Mouse (Mus musculus) heart, embryonic 11.5 days (tissue): Measurements from ENCODE around the gene Adora2a. TPM values are rescaled to one million over a fixed set of nuclear protein-coding genes. Genes with fewer than 3 reads are reported as not detected.

Experiments used
- ATAC-seq: fragments of 200-750 bp; cut with Nextera tagmentation; replicated peaks from 2 replicates; pipeline ENCODE4 v1.8.0; 2017; ENCODE audit warnings: moderate library complexity; ENCODE audit not compliant: insufficient number of reproducible peaks, low FRiP score, low TSS enrichment
- H3K27ac ChIP-seq: fragments of 300-500 bp; sonication (generic); 2 replicates; pipeline ENCODE4 v1.5.1; 2014; ENCODE audit warnings: mild to moderate bottlenecking, low read depth, low read length
- H3K27me3 ChIP-seq: fragments of 300-500 bp; sonication (generic); 2 replicates; pipeline ENCODE4 v1.6.1; 2014; ENCODE audit warnings: mild to moderate bottlenecking, low read length, mixed read lengths; ENCODE audit not compliant: control insufficient read depth, insufficient read depth
- H3K36me3 ChIP-seq: fragments of 300-500 bp; sonication (generic); 2 replicates; pipeline ENCODE4 v1.6.1; 2014; ENCODE audit warnings: mild to moderate bottlenecking, low read length, moderate library complexity, mixed read lengths; ENCODE audit not compliant: control insufficient read depth, insufficient read depth
- H3K4me1 ChIP-seq: fragments of 300-500 bp; sonication (generic); 2 replicates; pipeline ENCODE4 v1.6.1; 2014; ENCODE audit warnings: low read length; ENCODE audit not compliant: control insufficient read depth, insufficient read depth
- H3K4me2 ChIP-seq: fragments of 300-500 bp; sonication (generic); 2 replicates; pipeline ENCODE4 v1.6.1; 2014; ENCODE audit warnings: mild to moderate bottlenecking, moderate library complexity
- H3K4me3 ChIP-seq: fragments of 300-500 bp; sonication (generic); 2 replicates; pipeline ENCODE4 v1.5.1; 2014; ENCODE audit warnings: low read depth, low read length
- H3K9ac ChIP-seq: fragments of 300-500 bp; sonication (generic); 2 replicates; pipeline ENCODE4 v1.6.1; 2014; ENCODE audit warnings: mild to moderate bottlenecking, low read depth, low read length, moderate library complexity
- H3K9me3 ChIP-seq: fragments of 300-500 bp; sonication (generic); replicated peaks from 2 replicates; pipeline ENCODE4 v1.6.1; 2016; ENCODE audit warnings: low read length; ENCODE audit not compliant: control insufficient read depth
- WGBS: fragments of 180-500 bp; shearing (Covaris S2); extraction: QIAGEN DNeasy Blood & Tissue Kit; methylation state at CpG from one replicate; pipeline ENCODE4 v1.1.7; 2014; ENCODE audit not compliant: insufficient replicate concordance; 5-methylcytosine and 5-hydroxymethylcytosine counted together
- polyA plus RNA-seq: library from polyadenylated mRNA; unstranded; fragments of >200 nt; fragmentation: Nextera tagmentation; extraction: Ambion mirVana; gene quantifications from 2 replicates; pipeline ENCODE4 v1.2.1, GENCODE M21; 2014

Adora2a gene
- polyA plus RNA-seq, 1 experiment from 2014 or later = 4.8 TPM

DNA sequence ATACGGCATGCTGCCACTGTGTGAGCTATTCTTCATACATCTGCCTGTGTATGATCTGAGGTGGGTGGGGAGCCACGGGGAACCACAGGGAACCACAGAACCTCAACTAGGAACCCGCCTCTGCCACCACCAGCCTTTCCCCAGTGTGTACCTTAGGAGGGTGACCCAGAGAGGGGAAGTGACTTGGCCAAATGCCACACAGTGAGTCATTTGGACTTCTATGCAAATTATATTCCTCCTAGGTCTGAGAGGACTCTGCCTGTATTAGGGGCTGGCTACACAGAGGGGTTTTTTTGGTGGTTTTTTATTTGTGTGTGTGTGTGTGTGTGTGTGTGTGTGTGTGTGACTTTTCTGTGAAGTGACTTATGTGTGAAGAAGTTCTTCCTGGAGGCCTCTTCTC is 9.9 kb downstream of the Adora2a start:
- peaks cover 3% of the 10 kb centered on the region; the same call in 1 of the 2 replicates for H3K4me1 ChIP-seq
- 63% methylated on average over 3 of the region's 3 CpGs for WGBS
- H3K9me3 ChIP-seq = no peaks in the 10 kb centered on the region
- ATAC-seq = 0 out of 2 replicates have a peak, but pooled peaks have one; percentile 45
- H3K9ac ChIP-seq = no peak overlapping the region
- no peak overlapping the region for H3K4me2 ChIP-seq
- no peaks in the 10 kb centered on the region for H3K27me3 ChIP-seq
- H3K4me3 ChIP-seq = no peak overlapping the region
- H3K36me3 ChIP-seq = no peaks in the 10 kb centered on the region
- no peak overlapping the region for H3K27ac ChIP-seq

DNA sequence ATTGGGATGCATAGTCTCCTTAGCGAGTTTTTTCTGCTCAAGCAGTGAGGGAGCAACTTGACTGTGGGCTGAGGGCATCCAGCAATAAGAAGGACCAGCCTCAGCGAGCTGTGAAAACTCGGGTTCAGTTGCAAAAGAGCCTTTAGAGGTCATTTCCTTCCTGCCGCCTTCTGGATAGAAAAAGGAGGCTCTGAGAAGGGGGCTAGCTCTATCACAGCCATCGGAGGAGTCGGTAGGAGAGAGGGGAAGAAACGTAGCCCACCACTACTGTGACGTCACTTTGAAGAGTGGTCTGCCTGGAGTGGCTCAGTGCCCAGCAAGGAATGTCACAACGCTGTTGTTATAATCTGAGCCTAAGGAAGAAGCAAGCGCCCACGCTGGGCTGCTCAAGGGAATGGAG is 10.4 kb downstream of the Adora2a start:
- no peak overlapping the region for H3K27ac ChIP-seq
- ATAC-seq = no peak
- H3K4me1 ChIP-seq = peaks cover 3% of the 10 kb centered on the region; the same call in 1 of the 2 replicates
- H3K27me3 ChIP-seq = no peaks in the 10 kb centered on the region
- H3K4me2 ChIP-seq = no peak overlapping the region
- H3K9me3 ChIP-seq = no peaks in the 10 kb centered on the region
- H3K4me3 ChIP-seq = no peak overlapping the region
- WGBS = 66% methylated on average over 11 of the region's 11 CpGs
- H3K36me3 ChIP-seq = no peaks in the 10 kb centered on the region
- H3K9ac ChIP-seq = no peak overlapping the region

DNA sequence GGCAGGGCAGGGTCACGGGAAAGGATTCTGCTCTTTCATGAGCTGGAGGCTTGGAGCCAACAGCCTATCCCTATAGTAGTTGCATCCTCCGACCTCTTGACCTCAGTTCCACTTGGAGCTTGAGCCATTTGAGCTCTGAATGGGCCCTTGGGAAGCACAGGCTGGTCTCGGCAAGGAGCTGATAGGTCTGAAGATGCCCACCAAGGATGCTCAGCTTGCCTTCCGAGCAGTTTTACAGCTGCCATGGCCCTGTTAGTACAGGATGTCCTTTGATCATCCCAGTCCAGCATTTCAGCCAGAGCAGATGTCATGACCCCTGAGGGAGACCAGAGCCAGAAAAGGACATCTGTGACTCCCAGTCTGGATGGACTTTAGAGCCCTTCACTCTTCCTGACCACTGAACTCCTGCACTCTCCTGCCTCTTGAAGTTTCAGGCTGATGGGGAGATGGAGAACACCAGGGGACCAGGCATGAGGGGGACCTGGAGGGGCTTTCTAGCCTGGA is 11.6 kb downstream of the Adora2a start:
- 52% methylated on average over 4 of the region's 4 CpGs for whole genome bisulfite sequencing
- H3K9me3 ChIP-seq = no peaks in the 10 kb centered on the region
- H3K9ac ChIP-seq = no peak overlapping the region
- H3K27me3 ChIP-seq = no peaks in the 10 kb centered on the region
- no peak overlapping the region for H3K4me2 ChIP-seq
- H3K36me3 ChIP-seq = no peaks in the 10 kb centered on the region
- H3K4me1 ChIP-seq = peaks cover 3% of the 10 kb centered on the region; the same call in 1 of the 2 replicates
- no peak for ATAC-seq
- no peak overlapping the region for H3K4me3 ChIP-seq
- H3K27ac ChIP-seq = no peak overlapping the region

DNA sequence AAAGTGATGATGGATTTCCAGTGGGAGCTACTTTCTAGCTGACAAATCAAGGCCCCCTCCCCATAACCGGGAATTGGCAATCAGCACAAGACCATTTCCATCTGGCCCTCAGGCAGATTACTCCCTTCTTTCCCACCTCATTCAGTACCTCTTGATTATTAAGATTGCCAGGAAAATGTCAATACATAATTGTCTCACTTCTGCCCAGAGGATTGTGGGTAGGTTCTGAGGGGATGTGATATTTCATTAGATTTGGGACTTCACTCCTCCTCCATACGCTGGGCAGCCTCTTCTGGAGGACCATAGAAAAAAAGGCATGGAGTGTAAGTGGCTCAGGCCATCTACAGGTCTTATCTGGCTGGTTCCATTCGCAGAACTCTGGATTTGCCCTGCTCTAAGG is 15.6 kb downstream of the Adora2a start:
- ATAC-seq = no peak
- H3K4me1 ChIP-seq = 0 out of 2 replicates have a peak, but pooled peaks cover 3% of the 10 kb centered on the region
- WGBS = 76% methylated on average over 3 of the region's 3 CpGs
- no peak overlapping the region for H3K4me3 ChIP-seq
- no peaks in the 10 kb centered on the region for H3K27me3 ChIP-seq
- H3K4me2 ChIP-seq = no peak overlapping the region
- no peak overlapping the region for H3K27ac ChIP-seq
- H3K36me3 ChIP-seq = no peaks in the 10 kb centered on the region
- H3K9me3 ChIP-seq = no peaks in the 10 kb centered on the region
- H3K9ac ChIP-seq = no peak overlapping the region

DNA sequence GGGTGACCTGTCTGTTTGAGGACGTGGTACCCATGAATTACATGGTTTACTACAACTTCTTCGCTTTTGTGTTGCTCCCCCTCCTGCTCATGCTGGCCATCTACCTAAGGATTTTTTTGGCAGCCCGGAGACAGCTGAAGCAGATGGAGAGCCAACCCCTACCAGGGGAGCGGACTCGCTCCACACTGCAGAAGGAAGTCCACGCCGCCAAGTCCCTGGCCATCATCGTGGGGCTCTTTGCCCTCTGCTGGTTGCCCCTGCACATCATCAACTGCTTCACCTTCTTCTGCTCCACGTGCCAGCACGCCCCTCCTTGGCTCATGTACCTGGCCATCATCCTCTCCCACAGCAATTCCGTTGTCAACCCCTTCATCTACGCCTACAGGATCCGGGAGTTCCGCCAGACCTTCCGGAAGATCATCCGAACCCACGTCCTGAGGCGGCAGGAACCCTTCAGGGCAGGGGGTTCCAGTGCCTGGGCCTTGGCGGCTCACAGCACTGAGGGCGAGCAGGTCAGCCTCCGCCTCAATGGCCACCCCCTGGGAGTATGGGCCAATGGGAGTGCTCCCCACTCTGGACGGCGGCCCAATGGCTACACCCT is 16.6 kb downstream of the Adora2a start:
- ATAC-seq = peak; percentile 55; the same call in 1 of the 2 replicates
- 90% methylated on average over 23 of the region's 23 CpGs for WGBS

DNA sequence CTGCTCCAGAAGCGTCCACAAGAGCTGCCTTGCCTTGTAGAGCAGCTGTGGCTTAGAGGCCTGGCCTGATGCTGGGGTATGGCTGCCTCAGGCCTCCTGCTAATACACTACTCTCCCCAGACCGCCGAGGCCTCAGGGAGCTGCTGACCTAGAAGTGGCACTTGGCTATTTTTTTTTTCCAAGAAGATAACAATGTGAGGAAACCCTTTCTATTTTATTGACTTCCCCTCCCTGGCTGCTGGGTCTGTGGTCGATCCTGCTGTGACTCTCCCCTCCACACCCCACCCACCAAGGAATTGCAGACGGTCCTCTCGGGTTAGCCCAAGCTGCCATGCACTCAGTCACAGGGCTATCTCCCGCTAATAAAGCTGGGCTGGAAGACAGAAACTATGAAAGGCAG is 17.5 kb downstream of the Adora2a start:
- ATAC-seq = no peak
- no peaks in the 10 kb centered on the region for H3K27me3 ChIP-seq
- no peaks in the 10 kb centered on the region for H3K9me3 ChIP-seq
- no peak overlapping the region for H3K9ac ChIP-seq
- H3K4me2 ChIP-seq = no peak overlapping the region
- H3K36me3 ChIP-seq = no peaks in the 10 kb centered on the region
- H3K4me3 ChIP-seq = no peak overlapping the region
- H3K4me1 ChIP-seq = 0 out of 2 replicates have a peak, but pooled peaks cover 3% of the 10 kb centered on the region
- 44% methylated on average over 7 of the region's 7 CpGs for WGBS
- H3K27ac ChIP-seq = no peak overlapping the region

More for the DNA sequence above, 16.6 kb downstream of the Adora2a start:
- H3K36me3 ChIP-seq = no peaks in the 10 kb centered on the region
- no peak overlapping the region for H3K27ac ChIP-seq
- no peaks in the 10 kb centered on the region for H3K9me3 ChIP-seq
- 0 out of 2 replicates have a peak, but pooled peaks cover 3% of the 10 kb centered on the region for H3K4me1 ChIP-seq
- H3K27me3 ChIP-seq = no peaks in the 10 kb centered on the region
- H3K9ac ChIP-seq = no peak overlapping the region
- H3K4me3 ChIP-seq = no peak overlapping the region
- H3K4me2 ChIP-seq = no peak overlapping the region

DNA sequence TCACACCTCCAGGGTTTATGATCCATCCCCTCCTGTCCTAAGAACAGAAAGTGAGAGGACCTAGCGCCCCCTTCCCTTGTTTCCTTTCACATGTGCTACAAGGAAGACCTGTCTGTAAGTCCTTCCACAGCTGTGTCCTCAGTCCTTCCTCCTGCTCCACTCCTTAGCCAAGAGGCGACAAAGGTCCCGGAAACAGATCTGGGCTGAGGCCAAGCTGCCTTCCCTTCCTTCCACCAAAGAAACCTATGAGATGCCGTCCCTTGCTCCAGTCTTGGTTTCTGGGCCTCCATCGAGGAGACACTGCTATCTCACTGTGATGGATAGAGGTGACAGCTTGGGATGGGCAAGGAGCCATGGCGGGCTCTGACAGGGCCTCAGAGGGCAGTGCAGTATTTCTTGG is 18.4 kb downstream of the Adora2a start:
- Histone ChIP-seq H3K9me3 (no peaks in the 10 kb centered on the region), H3K4me3 (no peak overlapping the region), H3K36me3 (no peaks in the 10 kb centered on the region), H3K27me3 (no peaks in the 10 kb centered on the region), H3K4me1 (0 out of 2 replicates have a peak, but pooled peaks cover 3% of the 10 kb centered on the region), H3K4me2 (no peak overlapping the region), H3K27ac (no peak overlapping the region), H3K9ac (no peak overlapping the region)
- ATAC-seq = no peak
- WGBS = 77% methylated on average over 6 of the region's 6 CpGs

DNA sequence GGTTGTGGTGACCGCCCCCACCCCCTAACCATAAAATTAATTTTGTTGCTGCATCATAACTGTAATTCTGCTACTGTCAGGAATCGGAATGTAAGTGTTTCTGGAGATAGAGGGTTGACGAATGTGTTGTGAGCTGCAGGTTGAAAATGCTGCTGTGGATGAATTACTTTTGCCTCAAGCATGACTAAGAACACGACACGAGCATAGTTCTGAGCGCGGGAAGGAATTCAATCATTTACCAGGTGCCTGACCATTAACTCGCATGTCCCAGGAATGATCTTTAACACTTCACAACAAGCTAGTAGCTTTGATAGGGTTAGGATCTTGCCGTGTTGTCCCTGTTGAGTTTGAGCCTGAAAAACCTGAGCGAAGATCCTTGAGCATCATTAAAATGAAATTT is 20.6 kb downstream of the Adora2a start:
- no peak overlapping the region for H3K4me3 ChIP-seq
- no peaks in the 10 kb centered on the region for H3K27me3 ChIP-seq
- no peaks in the 10 kb centered on the region for H3K9me3 ChIP-seq
- no peaks in the 10 kb centered on the region for H3K36me3 ChIP-seq
- WGBS = 78% methylated on average over 10 of the region's 10 CpGs
- H3K9ac ChIP-seq = no peak overlapping the region
- H3K27ac ChIP-seq = no peak overlapping the region
- ATAC-seq = no peak
- no peak overlapping the region for H3K4me2 ChIP-seq
- 0 out of 2 replicates have a peak, but pooled peaks cover 3% of the 10 kb centered on the region for H3K4me1 ChIP-seq

DNA sequence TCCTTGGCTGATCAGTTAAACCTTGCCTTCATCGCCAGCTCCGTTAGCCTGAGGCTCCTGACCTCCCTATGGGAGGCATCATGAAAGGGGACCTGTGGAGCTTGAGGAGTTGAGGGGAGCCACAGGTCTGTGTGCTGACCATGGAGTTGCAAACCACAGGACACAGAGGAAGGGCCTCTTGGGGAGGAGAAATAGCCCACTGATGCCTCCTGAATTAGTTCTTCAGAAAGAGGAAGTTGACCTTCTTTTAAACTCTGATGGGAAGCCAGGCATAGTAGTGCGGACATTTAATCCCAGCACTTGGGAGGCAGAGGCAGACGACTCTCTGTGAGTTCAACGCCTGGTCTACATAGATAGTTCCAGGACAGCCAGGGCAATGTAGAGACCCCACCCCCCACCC is 22.2 kb downstream of the Adora2a start:
- H3K4me2 ChIP-seq = no peak overlapping the region
- ATAC-seq = no peak
- no peak overlapping the region for H3K4me3 ChIP-seq
- H3K27ac ChIP-seq = no peak overlapping the region
- H3K9me3 ChIP-seq = no peaks in the 10 kb centered on the region
- no peak overlapping the region for H3K9ac ChIP-seq
- no peaks in the 10 kb centered on the region for H3K27me3 ChIP-seq
- no peaks in the 10 kb centered on the region for H3K36me3 ChIP-seq
- 0 out of 2 replicates have a peak, but pooled peaks cover 3% of the 10 kb centered on the region for H3K4me1 ChIP-seq
- WGBS = 72% methylated on average over 5 of the region's 5 CpGs
